Mouse (Mus musculus) embryo, embryonic 11 days (tissue): ENCODE measurements around the gene Stard3.
A peak's percentile ranks its signal among the peaks of the same experiment; 100 is the strongest.

Experiments used
- DNase-seq: peaks from one replicate; pipeline ENCODE4 v3.0.0-alpha.2; 2015

Stard3 gene

GRCm38 (mm10) chr11:98348083-98348961, 9.8 kb upstream of the Stard3 start, which contains the start of gene Ppp1r1b:
Ppp1r1b (plus strand) TSS chr11:98348404.
- peak; percentile 59 for DNase-seq

- no peak for DNase-seq
Measured at GRCm38 (mm10) chr11:98349308-98349707, 8.9 kb upstream of the Stard3 start.

GRCm38 (mm10) chr11:98352272-98352990, 5.7 kb upstream of the Stard3 start:
- DNase-seq, result no peak

- no peak for DNase-seq
Measured at GRCm38 (mm10) chr11:98353651-98354211, 4.4 kb upstream of the Stard3 start.

- DNase-seq, result no peak
Measured at GRCm38 (mm10) chr11:98354445-98354844, 3.7 kb upstream of the Stard3 start.

GRCm38 (mm10) chr11:98355732-98356299, 2.4 kb upstream of the Stard3 start:
- DNase-seq, result peak; percentile 88

- no peak for DNase-seq
Measured at GRCm38 (mm10) chr11:98356625-98357394, 1.4 kb upstream of the Stard3 start.

- DNase-seq, result no peak
Measured at GRCm38 (mm10) chr11:98357396-98358160, 590 bp upstream of the Stard3 start.

- DNase-seq, result peak; percentile 37
Measured at GRCm38 (mm10) chr11:98360866-98361521, 2.8 kb downstream of the Stard3 start.

- DNase-seq, result no peak
Measured at GRCm38 (mm10) chr11:98363817-98364216, 5.6 kb downstream of the Stard3 start.

GRCm38 (mm10) chr11:98364410-98364809, 6.2 kb downstream of the Stard3 start:
- DNase-seq, result no peak

GRCm38 (mm10) chr11:98366290-98366689, 8.1 kb downstream of the Stard3 start:
- no peak for DNase-seq

GRCm38 (mm10) chr11:98367171-98367862, 9.1 kb downstream of the Stard3 start:
- DNase-seq, result no peak

GRCm38 (mm10) chr11:98367863-98368186, 9.7 kb downstream of the Stard3 start:
- DNase-seq, result no peak

GRCm38 (mm10) chr11:98369337-98369736, 11.2 kb downstream of the Stard3 start:
- DNase-seq, result no peak

GRCm38 (mm10) chr11:98370588-98370987, 12.4 kb downstream of the Stard3 start:
- no peak for DNase-seq

GRCm38 (mm10) chr11:98371556-98372240, 13.5 kb downstream of the Stard3 start:
- DNase-seq, result peak; percentile 57

GRCm38 (mm10) chr11:98372406-98372805, 14.2 kb downstream of the Stard3 start:
- peak; percentile 85 for DNase-seq

GRCm38 (mm10) chr11:98373244-98373643, 15.1 kb downstream of the Stard3 start:
- no peak for DNase-seq

- DNase-seq, result no peak
Measured at GRCm38 (mm10) chr11:98374266-98374665, 16.1 kb downstream of the Stard3 start.
